Mouse (Mus musculus) stomach, postnatal 0 days (tissue): ENCODE measurements around the gene Gm26558.

Experiments
- CTCF ChIP-seq: IDR thresholded peaks from 2 replicates; pipeline ENCODE4 v1.5.1; 2016; ENCODE audit warnings: antibody characterized with exemption, low read depth, mild to moderate bottlenecking, moderate library complexity
- EP300 ChIP-seq: optimal IDR thresholded peaks from 2 replicates; pipeline ENCODE3; 2016; ENCODE audit warnings: antibody characterized with exemption

- TF ChIP-seq EP300 (no peak), CTCF (no peak)
These were observed 26.7 kb upstream of the Gm26558 start for GRCm38 (mm10) chr2:70688454-70689078.
